Mouse (Mus musculus) intestine, embryonic 14.5 days (tissue): ENCODE measurements at regions not wholly inside any gene's neighbourhood (a gene's known extent, or its start where the extent isn't known, plus 50 kb on each side); places are given as distances from the start of the nearest gene placed in this dataset.

Experiments
- ATAC-seq: fragments of 200-750 bp; cut with Nextera tagmentation; replicated peaks from 2 replicates; pipeline ENCODE4 v1.8.0; 2017; ENCODE audit warnings: low read depth, moderate number of reproducible peaks, moderate TSS enrichment, moderate library complexity; ENCODE audit not compliant: low FRiP score, low TSS enrichment
- DNase-seq: peaks from one replicate; pipeline ENCODE4 v3.0.0-alpha.2; 2018; ENCODE audit warnings: low spot score
- H3K27ac ChIP-seq: fragments of 300-500 bp; sonication (generic); 2 replicates; pipeline ENCODE4 v1.5.1; 2014; ENCODE audit warnings: low read depth, mild to moderate bottlenecking, control low read depth
- H3K27me3 ChIP-seq: fragments of 300-500 bp; sonication (generic); replicated peaks from 2 replicates; pipeline ENCODE4 v1.6.1; 2014; ENCODE audit warnings: low read length, control low read depth; ENCODE audit not compliant: control insufficient read depth, insufficient read depth
- H3K36me3 ChIP-seq: fragments of 300-500 bp; sonication (generic); 2 replicates; pipeline ENCODE4 v1.6.1; 2014; ENCODE audit warnings: low read length, control low read depth; ENCODE audit not compliant: control insufficient read depth, insufficient read depth
- H3K4me1 ChIP-seq: fragments of 300-500 bp; sonication (generic); replicated peaks from 2 replicates; pipeline ENCODE4 v1.6.1; 2014; ENCODE audit warnings: low read length, control low read depth, mixed read lengths; ENCODE audit not compliant: control insufficient read depth, insufficient read depth
- H3K4me2 ChIP-seq: fragments of 300-500 bp; sonication (generic); 2 replicates; pipeline ENCODE4 v1.6.1; 2014; ENCODE audit warnings: low read length
- H3K4me3 ChIP-seq: fragments of 300-500 bp; sonication (generic); 2 replicates; pipeline ENCODE4 v1.5.1; 2014; ENCODE audit warnings: low read depth, low read length, control low read depth, mixed read lengths
- H3K9ac ChIP-seq: fragments of 300-500 bp; sonication (generic); 2 replicates; pipeline ENCODE4 v1.6.1; 2014; ENCODE audit warnings: mild to moderate bottlenecking, low read length
- H3K9me3 ChIP-seq: fragments of 300-500 bp; sonication (generic); 2 replicates; pipeline ENCODE4 v1.6.1; 2016; ENCODE audit warnings: low read length, control low read depth; ENCODE audit not compliant: control insufficient read depth
- WGBS: fragments of 180-500 bp; shearing (Covaris S2); extraction: QIAGEN DNeasy Blood & Tissue Kit; methylation state at CpG from one replicate; pipeline ENCODE4 v1.1.7; 2014; 5-methylcytosine and 5-hydroxymethylcytosine counted together

GRCm38 (mm10) chr6:100117084-100117483 is 170.2 kb downstream of the Rybp start:
- Histone ChIP-seq H3K9ac (no peak overlapping the region), H3K4me2 (no peak overlapping the region), H3K4me3 (no peak overlapping the region), H3K27ac (no peak overlapping the region), H3K27me3 (no peaks in the 10 kb centered on the region), H3K9me3 (no peaks in the 10 kb centered on the region), H3K36me3 (no peaks in the 10 kb centered on the region), H3K4me1 (no peaks in the 10 kb centered on the region; the same call in 1 of the 2 replicates)
- DNase-seq: no peak
- ATAC-seq: no peak
- WGBS: 90% methylated on average over 3 of the region's 3 CpGs

- Histone ChIP-seq H3K9ac (no peak overlapping the region), H3K36me3 (no peaks in the 10 kb centered on the region), H3K4me2 (no peak overlapping the region), H3K4me3 (no peak overlapping the region), H3K27me3 (no peaks in the 10 kb centered on the region), H3K4me1 (no peaks in the 10 kb centered on the region), H3K27ac (no peak overlapping the region), H3K9me3 (no peaks in the 10 kb centered on the region)
- no peak for DNase-seq
- ATAC-seq: no peak
- WGBS: 57% methylated on average over 4 of the region's 4 CpGs
Measured at GRCm38 (mm10) chr6:100113393-100114137, 173.7 kb downstream of the Rybp start.

- Histone ChIP-seq H3K27me3 (no peaks in the 10 kb centered on the region), H3K36me3 (no peaks in the 10 kb centered on the region), H3K9ac (no peak overlapping the region), H3K4me2 (no peak overlapping the region), H3K4me3 (no peak overlapping the region), H3K4me1 (no peaks in the 10 kb centered on the region), H3K9me3 (no peaks in the 10 kb centered on the region), H3K27ac (no peak overlapping the region)
- WGBS: 72% methylated on average over 2 of the region's 2 CpGs
- ATAC-seq: no peak
- no peak for DNase-seq
Measured at GRCm38 (mm10) chr6:100110981-100111660, 176.2 kb downstream of the Rybp start.

GRCm38 (mm10) chr6:100109979-100110378 is 177.3 kb downstream of the Rybp start:
- Histone ChIP-seq H3K9me3 (no peaks in the 10 kb centered on the region), H3K27ac (no peak overlapping the region), H3K9ac (no peak overlapping the region), H3K27me3 (no peaks in the 10 kb centered on the region), H3K4me3 (no peak overlapping the region), H3K4me1 (no peaks in the 10 kb centered on the region), H3K4me2 (no peak overlapping the region), H3K36me3 (no peaks in the 10 kb centered on the region)
- 37% methylated on average over 7 of the region's 7 CpGs for WGBS
- ATAC-seq (no peak), DNase-seq (no peak)

GRCm38 (mm10) chr6:100109351-100109750 is 177.9 kb downstream of the Rybp start:
- no peak for ATAC-seq
- H3K4me2 ChIP-seq: no peak overlapping the region
- no peak for DNase-seq
- WGBS: 66% methylated on average over 3 of the region's 3 CpGs
- no peaks in the 10 kb centered on the region for H3K9me3 ChIP-seq
- H3K4me3 ChIP-seq: no peak overlapping the region
- no peak overlapping the region for H3K27ac ChIP-seq
- H3K36me3 ChIP-seq: no peaks in the 10 kb centered on the region
- no peak overlapping the region for H3K9ac ChIP-seq
- H3K27me3 ChIP-seq: no peaks in the 10 kb centered on the region
- no peaks in the 10 kb centered on the region for H3K4me1 ChIP-seq

GRCm38 (mm10) chr6:100107508-100107907 is 179.8 kb downstream of the Rybp start:
- no peaks in the 10 kb centered on the region for H3K36me3 ChIP-seq
- 51% methylated on average over 3 of the region's 3 CpGs for WGBS
- H3K9ac ChIP-seq: no peak overlapping the region

GRCm38 (mm10) chr6:100107066-100107465 is 180.2 kb downstream of the Rybp start:
- ATAC-seq: no peak
- Histone ChIP-seq H3K4me3 (no peak overlapping the region), H3K9ac (no peak overlapping the region), H3K27me3 (no peaks in the 10 kb centered on the region), H3K9me3 (no peaks in the 10 kb centered on the region), H3K4me1 (peaks cover 8% of the 10 kb centered on the region; the same call in 1 of the 2 replicates), H3K27ac (no peak overlapping the region), H3K36me3 (no peaks in the 10 kb centered on the region), H3K4me2 (no peak overlapping the region)
- 81% methylated on average over 5 of the region's 5 CpGs for WGBS
- DNase-seq: no peak

More at GRCm38 (mm10) chr6:100107508-100107907, 179.8 kb downstream of the Rybp start:
- ATAC-seq (no peak), DNase-seq (no peak)
- Histone ChIP-seq H3K27ac (no peak overlapping the region), H3K4me2 (no peak overlapping the region), H3K4me3 (no peak overlapping the region), H3K4me1 (peaks cover 6% of the 10 kb centered on the region; the same call in 1 of the 2 replicates), H3K9me3 (no peaks in the 10 kb centered on the region), H3K27me3 (no peaks in the 10 kb centered on the region)

- Histone ChIP-seq H3K9ac (no peak overlapping the region), H3K4me1 (peaks cover 8% of the 10 kb centered on the region), H3K4me2 (no peak overlapping the region), H3K27me3 (no peaks in the 10 kb centered on the region), H3K9me3 (no peaks in the 10 kb centered on the region), H3K36me3 (no peaks in the 10 kb centered on the region), H3K27ac (no peak overlapping the region), H3K4me3 (no peak overlapping the region)
- no peak for DNase-seq
- WGBS: 73% methylated on average over 4 of the region's 4 CpGs
- no peak for ATAC-seq
Measured at GRCm38 (mm10) chr6:100100565-100101133, 186.6 kb downstream of the Rybp start.
